Mouse (Mus musculus): Measurements from ENCODE around the gene Clnk. TPM values are rescaled to one million over a fixed set of nuclear protein-coding genes. Genes with fewer than 3 reads are reported as not detected.
"Not testable (repeated sequence)": the region's sequence is repeated elsewhere in the genome, so short reads cannot be mapped to it uniquely, and the experiment has no call there.

Clnk gene
- 0.32 and 0.56 TPM in 2 replicates for polyA plus RNA-seq (2012; rRNA removed)

GRCm38 (mm10) chr5:38876622-38877021 is at the start of gene Clnk:
Gene Clnk, minus strand, starts transcription at chr5:38876812.
- no peak for DNase-seq (ENCODE audit: low read depth, low spot score)
- WGBS: 81% methylated on average over 11 of the region's 11 CpGs

GRCm38 (mm10) chr5:38905271-38905670 is 28.7 kb upstream of the Clnk start:
- 51% methylated on average over 3 of the region's 3 CpGs for WGBS
- no peak for DNase-seq (ENCODE audit: low read depth, low spot score)

- 84% methylated on average over 3 of the region's 3 CpGs for WGBS
- no peak for DNase-seq (ENCODE audit: low read depth, low spot score)
Observed at GRCm38 (mm10) chr5:38904528-38905044, 28.0 kb upstream of the Clnk start.

- no peak for DNase-seq (ENCODE audit: low read depth, low spot score)
- WGBS: 68% methylated on average over 3 of the region's 3 CpGs
Observed at GRCm38 (mm10) chr5:38902889-38903288, 26.3 kb upstream of the Clnk start.

- no peak for DNase-seq (ENCODE audit: low read depth, low spot score)
- WGBS: 57% methylated on average over 2 of the region's 2 CpGs
Observed at GRCm38 (mm10) chr5:38899051-38899450, 22.4 kb upstream of the Clnk start.

- 89% methylated on average over 1 of the region's 1 CpGs for WGBS
- no peak for DNase-seq (ENCODE audit: low read depth, low spot score)
Observed at GRCm38 (mm10) chr5:38888646-38889045, 12.0 kb upstream of the Clnk start.

- WGBS: 88% methylated on average over 2 of the region's 2 CpGs
- DNase-seq (ENCODE audit: low read depth, low spot score): no peak
Observed at GRCm38 (mm10) chr5:38886623-38887275, 10.1 kb upstream of the Clnk start.

- not testable (repeated sequence) for DNase-seq (ENCODE audit: low read depth, low spot score)
- 86% methylated on average over 1 of the region's 1 CpGs for WGBS
Observed at GRCm38 (mm10) chr5:38882635-38883034, 6.0 kb upstream of the Clnk start.

GRCm38 (mm10) chr5:38881728-38882620 is 5.4 kb upstream of the Clnk start:
- 59% methylated on average over 4 of the region's 4 CpGs for whole genome bisulfite sequencing
- no peak for DNase-seq (ENCODE audit: low read depth, low spot score)

GRCm38 (mm10) chr5:38881416-38881727 is 4.8 kb upstream of the Clnk start:
- WGBS: 50% methylated on average over 1 of the region's 1 CpGs
- no peak for DNase-seq (ENCODE audit: low read depth, low spot score)

- WGBS: 37% methylated on average over 11 of the region's 11 CpGs
Observed at GRCm38 (mm10) chr5:38879989-38880706, 3.5 kb upstream of the Clnk start.

GRCm38 (mm10) chr5:38875403-38875802 is 1.2 kb downstream of the Clnk start:
- no peak for DNase-seq (ENCODE audit: low read depth, low spot score)
- WGBS: 40% methylated on average over 3 of the region's 3 CpGs

More at GRCm38 (mm10) chr5:38879989-38880706, 3.5 kb upstream of the Clnk start:
- DNase-seq (ENCODE audit: low read depth, low spot score): no peak

GRCm38 (mm10) chr5:38874931-38875330 is 1.7 kb downstream of the Clnk start:
- DNase-seq (ENCODE audit: low read depth, low spot score): no peak
- 46% methylated on average over 1 of the region's 1 CpGs for WGBS

GRCm38 (mm10) chr5:38872906-38873305 is 3.7 kb downstream of the Clnk start:
- DNase-seq (ENCODE audit: low read depth, low spot score): no peak
- whole genome bisulfite sequencing: 91% methylated on average over 3 of the region's 3 CpGs

- WGBS: 82% methylated on average over 2 of the region's 2 CpGs
- no peak for DNase-seq (ENCODE audit: low read depth, low spot score)
Observed at GRCm38 (mm10) chr5:38871591-38871990, 5.0 kb downstream of the Clnk start.

GRCm38 (mm10) chr5:38870485-38870884 is 6.1 kb downstream of the Clnk start:
- 81% methylated on average over 12 of the region's 12 CpGs for WGBS
- no peak for DNase-seq (ENCODE audit: low read depth, low spot score)

- no peak for DNase-seq (ENCODE audit: low read depth, low spot score)
- 82% methylated on average over 9 of the region's 9 CpGs for WGBS
Observed at GRCm38 (mm10) chr5:38869976-38870375, 6.6 kb downstream of the Clnk start.

- no peak for DNase-seq (ENCODE audit: low read depth, low spot score)
- 78% methylated on average over 6 of the region's 6 CpGs for WGBS
Observed at GRCm38 (mm10) chr5:38864624-38865023, 12.0 kb downstream of the Clnk start.

- DNase-seq (ENCODE audit: low read depth, low spot score): no peak
- WGBS: 41% methylated on average over 3 of the region's 3 CpGs
Observed at GRCm38 (mm10) chr5:38863029-38863428, 13.6 kb downstream of the Clnk start.

GRCm38 (mm10) chr5:38862288-38862985 is 14.2 kb downstream of the Clnk start:
- DNase-seq (ENCODE audit: low read depth, low spot score): no peak
- 67% methylated on average over 13 of the region's 13 CpGs for WGBS
